Comparison of ENCODE assay signal across 30 mouse cellular contexts in the genomic region with DNA sequence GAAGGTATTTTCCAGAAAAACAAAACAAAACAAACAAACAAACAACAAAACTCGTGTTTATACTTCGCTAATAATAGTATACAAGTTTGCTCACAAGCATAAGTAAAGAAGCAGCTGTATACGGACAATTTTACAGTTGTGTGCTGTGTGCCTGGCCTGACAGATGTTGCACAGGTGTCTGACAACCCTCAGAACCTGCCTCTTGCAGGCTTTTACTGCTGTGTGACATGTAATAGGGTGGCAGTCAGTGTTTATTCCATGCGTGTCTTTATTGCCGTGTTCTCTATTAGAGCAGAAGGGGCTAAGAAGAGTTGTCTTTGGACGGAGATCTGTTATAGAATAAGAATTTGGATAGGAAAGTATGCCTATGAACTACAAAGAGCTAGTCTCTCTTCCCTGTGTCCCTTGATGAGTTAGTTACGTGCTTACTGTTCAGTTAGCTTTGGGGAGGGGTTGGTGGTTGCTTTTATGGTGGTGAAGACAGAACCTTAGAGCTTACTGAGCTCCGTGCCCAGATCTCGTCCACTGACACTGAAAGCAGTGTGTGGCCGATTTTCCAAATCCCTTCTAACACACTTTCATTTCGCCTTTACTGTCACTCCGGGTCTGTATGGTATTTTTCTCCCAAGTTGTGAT. TPM values are rescaled to one million over a fixed set of nuclear protein-coding genes. Genes with fewer than 3 reads are reported as not detected.
DNase-seq lines count a peak whose midpoint lies in the region; ATAC-seq and TF ChIP-seq lines count a peak whose summit lies in the region.
"Had no signal": no experiment of that assay in that cellular context is flagged by ENCODE, and none has a peak within 500 bp of the region (broad histone marks: within the 10 kb centered on the region; RNA-seq: fewer than 3 reads in every experiment).

No protein-coding gene starts in this region.

- H3K4me3 ChIP-seq in liver, embryonic 11.5 days (ENCODE audit: low read depth, low read length): no peak overlapping the region
- H3K4me3 ChIP-seq in stomach, postnatal 0 days (ENCODE audit: low read depth, low read length): no peak overlapping the region
- H3K4me3 ChIP-seq: forebrain, embryonic 12.5 days; heart, embryonic 15.5 days; hindbrain, embryonic 13.5 days; layer of hippocampus, adult 2 months; limb, embryonic 10.5 days; limb, embryonic 15.5 days; midbrain, embryonic 10.5 days; midbrain, embryonic 15.5 days had no signal

- DNase-seq in liver, embryonic 11.5 days (ENCODE audit: low spot score): no peak
- no peak for DNase-seq in liver
- DNase-seq in thymus, postnatal 0 days (ENCODE audit: low spot score): peak; percentile 69
- no peak for DNase-seq in thymus, adult 18-20 months
- peak; percentile 44 for DNase-seq in T-cell, adult 2 months (ENCODE audit: low spot score)
- DNase-seq in stomach, postnatal 0 days (ENCODE audit: low spot score): no peak
- DNase-seq in kidney, postnatal 25 days: no peak
- no peak for DNase-seq in frontal cortex, postnatal 10 days (ENCODE audit: low spot score in 2 of 2)
- DNase-seq: adrenal gland, adult 2 months; adrenal gland, postnatal 36 days; cerebellum, adult 18-20 months; cerebellum, postnatal 10 days; forebrain, postnatal 0 days; gastrocnemius, postnatal 10 days; heart, postnatal 4 days; kidney, adult 11 months; kidney, postnatal 36 days; lung, adult 18-20 months; lung, postnatal 10 days; right cerebral cortex, postnatal 25 days; spleen, adult 18-20 months had no signal

- 0 out of 2 replicates have a peak overlapping the region, but pooled peaks have one; percentile 30 for H3K27ac ChIP-seq in liver, embryonic 11.5 days (ENCODE audit: low read depth, low read length)
- H3K27ac ChIP-seq in stomach, postnatal 0 days (replicated peaks): peak overlapping the region; percentile 24; the same call in 1 of the 2 replicates
- H3K27ac ChIP-seq: forebrain, embryonic 12.5 days; hindbrain, embryonic 13.5 days; layer of hippocampus, adult 2 months; limb, embryonic 10.5 days; midbrain, embryonic 10.5 days; midbrain, embryonic 15.5 days had no signal

- H3K4me1 ChIP-seq in liver, embryonic 11.5 days (replicated peaks; ENCODE audit: control insufficient read depth, insufficient read depth, low read length): peaks cover 73% of the 10 kb centered on the region
- peaks cover 20% of the 10 kb centered on the region for H3K4me1 ChIP-seq in stomach, postnatal 0 days (replicated peaks; ENCODE audit: control insufficient read depth, insufficient read depth)

- WGBS in liver, embryonic 11.5 days: 88% methylated on average over 12 of the region's 12 CpGs
- WGBS in stomach, postnatal 0 days: 83% methylated on average over 12 of the region's 12 CpGs

- ATAC-seq in liver, embryonic 11.5 days (replicated peaks; ENCODE audit: low FRiP score): no peak
- no peak for ATAC-seq in stomach, postnatal 0 days (ENCODE audit: low FRiP score, low TSS enrichment)
- ATAC-seq: activated CD4-positive, CD25-positive, alpha-beta regulatory T cell, adult 4 months; forebrain, postnatal 0 days; midbrain, embryonic 15.5 days had no signal

- no peak overlapping the region for H3K4me2 ChIP-seq in liver, embryonic 11.5 days
- H3K4me2 ChIP-seq in stomach, postnatal 0 days (replicated peaks; ENCODE audit: low read depth): no peak overlapping the region
- H3K4me2 ChIP-seq: forebrain, embryonic 12.5 days; hindbrain, embryonic 13.5 days; limb, embryonic 15.5 days; midbrain, embryonic 15.5 days had no signal

- H3K27me3 ChIP-seq in liver, embryonic 11.5 days (replicated peaks; ENCODE audit: control insufficient read depth, insufficient read depth, low read length): no peaks in the 10 kb centered on the region
- no peaks in the 10 kb centered on the region for H3K27me3 ChIP-seq in stomach, postnatal 0 days (ENCODE audit: control insufficient read depth, insufficient read depth, low read length)
- H3K27me3 ChIP-seq: forebrain, embryonic 12.5 days; heart, embryonic 15.5 days; hindbrain, embryonic 13.5 days; limb, embryonic 15.5 days; midbrain, embryonic 15.5 days had no signal

- H3K9ac ChIP-seq in liver, embryonic 11.5 days (ENCODE audit: low read depth, low read length): no peak overlapping the region
- no peak overlapping the region for H3K9ac ChIP-seq in stomach, postnatal 0 days (ENCODE audit: low read length)
- H3K9ac ChIP-seq: forebrain, embryonic 12.5 days; forebrain, postnatal 0 days; heart, embryonic 15.5 days; hindbrain, embryonic 13.5 days; limb, embryonic 15.5 days; midbrain, embryonic 15.5 days had no signal

- H3K36me3 ChIP-seq in liver, embryonic 11.5 days (ENCODE audit: control insufficient read depth, insufficient read depth, low read length): no peaks in the 10 kb centered on the region
- H3K36me3 ChIP-seq in stomach, postnatal 0 days (ENCODE audit: control insufficient read depth, insufficient read depth, low read length): no peaks in the 10 kb centered on the region
- H3K36me3 ChIP-seq: forebrain, embryonic 12.5 days; heart, embryonic 15.5 days; hindbrain, embryonic 13.5 days; limb, embryonic 15.5 days; midbrain, embryonic 15.5 days had no signal

- no peak for TF ChIP-seq CTCF in stomach, postnatal 0 days (IDR thresholded peaks at IDR 0.05; ENCODE audit: low read depth)

- no peaks in the 10 kb centered on the region for H3K9me3 ChIP-seq in liver, embryonic 11.5 days (ENCODE audit: control insufficient read depth, low read length)
- no peaks in the 10 kb centered on the region for H3K9me3 ChIP-seq in stomach, postnatal 0 days (ENCODE audit: control insufficient read depth, low read length)
- H3K9me3 ChIP-seq: forebrain, embryonic 12.5 days; heart, embryonic 15.5 days; hindbrain, embryonic 13.5 days; limb, embryonic 10.5 days; limb, embryonic 15.5 days; midbrain, embryonic 10.5 days; midbrain, embryonic 15.5 days had no signal

- no peak for TF ChIP-seq EP300 in stomach, postnatal 0 days (optimal IDR thresholded peaks at IDR 0.05)

RNA-seq across cellular contexts. Expression of a gene that starts 15.1 kb away (rescaled TPM):
- polyA plus RNA-seq in liver, embryonic 11.5 days (2014; fragmentation: Nextera tagmentation; extraction: Ambion mirVana): 99.7 and 101 TPM in 2 replicates
- polyA plus RNA-seq in thymus, postnatal 0 days (2015; fragmentation: Nextera tagmentation; extraction: Ambion mirVana): 152 and 161 TPM in 2 replicates
- 119 and 127 TPM in 2 replicates for polyA plus RNA-seq in stomach, postnatal 0 days (2015; fragmentation: Nextera tagmentation; extraction: Ambion mirVana)

RNA-seq across cellular contexts. Expression of a gene that starts 34.4 kb away (rescaled TPM):
- 17.1 and 17.5 TPM in 2 replicates for polyA plus RNA-seq in liver, embryonic 11.5 days (2014; fragmentation: Nextera tagmentation; extraction: Ambion mirVana)
- 34.1 and 34.4 TPM in 2 replicates for polyA plus RNA-seq in thymus, postnatal 0 days (2015; fragmentation: Nextera tagmentation; extraction: Ambion mirVana)
- 8.2 and 8.5 TPM in 2 replicates for polyA plus RNA-seq in stomach, postnatal 0 days (2015; fragmentation: Nextera tagmentation; extraction: Ambion mirVana)

RNA-seq across cellular contexts. Expression of a gene that starts 50.5 kb away (rescaled TPM):
- 0.12 and 0.73 TPM in 2 replicates for polyA plus RNA-seq in liver, embryonic 11.5 days (2014; fragmentation: Nextera tagmentation; extraction: Ambion mirVana)
- 0.15 and 0.26 TPM in 2 replicates for polyA plus RNA-seq in thymus, postnatal 0 days (2015; fragmentation: Nextera tagmentation; extraction: Ambion mirVana)
- 0.06 and 0.23 TPM in 2 replicates for polyA plus RNA-seq in stomach, postnatal 0 days (2015; fragmentation: Nextera tagmentation; extraction: Ambion mirVana)
- polyA plus RNA-seq: activated CD4-positive, CD25-positive, alpha-beta regulatory T cell, adult 4 months; limb, embryonic 10.5 days had no signal

Comparison
In these comparisons a context has a peak if more than half of its experiments do, and no peak if none do; other contexts are left out.
1. DNase-seq: peak in thymus, postnatal 0 days (single experiment) and T-cell, adult 2 months (single experiment); none in liver, embryonic 11.5 days (single experiment), liver (single experiment), thymus, adult 18-20 months (0 of 2), stomach, postnatal 0 days (single experiment), kidney, postnatal 25 days (0 of 2) and frontal cortex, postnatal 10 days (0 of 2).